Mouse (Mus musculus): Measurements from ENCODE around the gene Glyat.
"Not testable (repeated sequence)": the region's sequence is repeated elsewhere in the genome, so short reads cannot be mapped to it uniquely, and the experiment has no call there.

Gene Glyat

DNA sequence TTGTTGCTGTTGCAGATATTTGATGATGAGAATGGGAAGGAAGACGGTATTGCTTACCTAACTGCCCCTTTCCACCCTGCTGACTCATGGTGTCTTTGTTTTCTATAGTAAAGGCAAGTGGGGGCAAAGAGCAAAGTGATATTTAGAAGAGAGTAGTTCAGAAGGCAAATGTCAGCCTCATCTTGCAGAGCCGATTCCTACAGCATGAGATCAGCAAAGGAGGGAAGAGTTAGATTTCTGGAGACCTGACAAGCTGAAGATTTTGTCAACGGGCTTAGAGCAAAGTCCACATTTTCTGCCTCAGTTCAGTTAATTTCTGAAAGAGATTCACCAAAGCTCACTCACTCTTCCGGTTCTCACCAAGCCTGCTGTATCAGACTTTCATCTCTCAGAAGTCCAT is at the start of gene Glyat:
Glyat (plus strand) TSS at position 133 of the 400 bp plus-strand sequence.
- DNase-seq (ENCODE audit: low read depth, low spot score), result no peak

DNA sequence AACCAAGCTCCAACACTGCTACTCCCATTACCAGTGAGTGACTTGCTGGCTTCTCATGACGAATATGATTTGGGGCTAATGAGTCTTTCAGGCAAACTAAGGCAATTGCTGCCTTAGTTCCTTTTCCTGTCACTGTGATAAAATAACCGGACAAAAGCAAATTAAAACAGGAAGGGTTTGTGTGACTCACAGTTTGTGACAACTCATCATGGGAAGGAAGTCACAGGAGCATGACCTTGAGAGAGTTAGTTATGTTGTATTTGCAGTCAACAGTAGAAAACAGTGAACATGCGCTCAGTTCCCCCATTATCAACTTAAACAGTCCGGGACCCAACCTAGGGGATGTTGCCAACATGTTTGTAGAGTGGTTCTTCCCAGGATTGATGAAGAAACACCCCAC is 47.8 kb upstream of the Glyat start:
- DNase-seq (ENCODE audit: low read depth, low spot score), result no peak

DNA sequence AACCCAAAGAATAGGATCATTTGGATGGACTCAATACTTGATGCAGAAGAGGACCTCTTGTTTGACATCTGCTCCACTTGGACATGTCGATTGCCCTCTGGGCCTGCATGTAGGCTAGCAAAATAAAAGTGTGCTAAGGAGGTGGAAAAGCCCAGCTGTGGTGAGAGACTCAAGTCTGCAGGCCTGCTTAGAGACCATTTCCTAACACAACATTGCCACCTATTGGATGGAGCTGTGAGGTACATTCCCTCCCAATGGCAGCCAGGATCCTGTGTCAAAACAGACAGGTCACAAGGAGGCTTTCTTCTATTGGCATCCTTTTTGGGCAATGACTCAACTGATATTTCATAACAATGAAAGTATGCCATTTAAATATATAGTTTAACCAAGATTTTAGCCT is 41.2 kb upstream of the Glyat start:
- peak; percentile 65 for DNase-seq (ENCODE audit: low read depth, low spot score)

DNA sequence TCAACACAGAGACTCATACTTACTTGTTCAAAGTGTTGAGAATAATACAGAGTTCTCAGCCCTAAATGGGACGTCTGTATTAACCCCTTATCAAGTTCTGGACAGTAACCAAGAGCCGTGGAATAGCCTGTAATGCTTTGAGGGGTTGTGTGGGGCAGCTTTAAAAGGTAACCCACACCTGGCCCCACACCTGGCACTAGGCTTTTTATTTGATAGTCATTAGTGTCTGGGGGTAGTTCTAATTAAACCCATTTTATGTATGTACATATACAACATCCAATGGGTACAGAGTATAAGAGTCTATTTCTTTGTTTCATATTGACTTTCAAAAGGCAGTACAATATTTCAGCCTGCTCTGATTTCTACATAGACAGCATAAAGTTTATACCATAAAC is 38.0 kb upstream of the Glyat start:
- DNase-seq (ENCODE audit: low read depth, low spot score), result no peak

DNA sequence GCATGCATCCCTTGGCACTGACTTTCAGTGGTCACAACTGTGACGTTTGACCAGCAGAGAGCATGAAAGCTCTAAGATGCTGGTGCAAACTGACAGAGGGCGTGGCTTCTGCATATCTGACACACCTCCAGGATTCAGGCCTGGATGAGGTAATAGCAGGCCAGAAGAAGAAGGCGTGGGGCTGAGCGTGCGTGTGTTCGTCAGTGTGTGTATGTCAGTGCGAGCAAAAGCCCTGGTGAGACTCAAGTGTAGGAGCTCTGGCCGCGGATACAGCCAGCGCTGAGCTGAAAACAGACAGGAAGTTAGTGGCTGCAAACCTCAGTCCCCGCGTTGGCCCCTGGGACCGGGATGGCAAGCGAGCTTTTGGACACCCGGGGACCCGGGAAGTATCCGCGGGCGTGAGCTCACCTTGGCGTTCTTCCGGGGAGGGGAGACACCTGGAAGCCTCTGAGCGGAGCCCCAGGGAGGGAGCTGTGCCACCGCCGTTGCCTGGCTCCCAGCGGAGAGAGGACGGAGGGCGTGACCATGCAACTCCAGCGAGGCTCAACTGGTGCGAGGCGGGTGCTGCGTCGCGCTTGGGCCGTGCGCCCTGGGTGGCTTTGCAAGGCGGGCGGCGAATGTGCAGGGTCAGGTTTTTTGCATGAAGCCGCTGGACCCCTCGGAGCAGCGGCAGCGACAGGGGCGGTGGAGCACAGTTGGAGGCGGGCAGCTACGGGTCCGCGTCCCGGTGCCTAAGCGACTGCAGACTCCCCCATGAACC is 37.4 kb upstream of the Glyat start:
- peak; percentile 70 for DNase-seq (ENCODE audit: low read depth, low spot score)

DNA sequence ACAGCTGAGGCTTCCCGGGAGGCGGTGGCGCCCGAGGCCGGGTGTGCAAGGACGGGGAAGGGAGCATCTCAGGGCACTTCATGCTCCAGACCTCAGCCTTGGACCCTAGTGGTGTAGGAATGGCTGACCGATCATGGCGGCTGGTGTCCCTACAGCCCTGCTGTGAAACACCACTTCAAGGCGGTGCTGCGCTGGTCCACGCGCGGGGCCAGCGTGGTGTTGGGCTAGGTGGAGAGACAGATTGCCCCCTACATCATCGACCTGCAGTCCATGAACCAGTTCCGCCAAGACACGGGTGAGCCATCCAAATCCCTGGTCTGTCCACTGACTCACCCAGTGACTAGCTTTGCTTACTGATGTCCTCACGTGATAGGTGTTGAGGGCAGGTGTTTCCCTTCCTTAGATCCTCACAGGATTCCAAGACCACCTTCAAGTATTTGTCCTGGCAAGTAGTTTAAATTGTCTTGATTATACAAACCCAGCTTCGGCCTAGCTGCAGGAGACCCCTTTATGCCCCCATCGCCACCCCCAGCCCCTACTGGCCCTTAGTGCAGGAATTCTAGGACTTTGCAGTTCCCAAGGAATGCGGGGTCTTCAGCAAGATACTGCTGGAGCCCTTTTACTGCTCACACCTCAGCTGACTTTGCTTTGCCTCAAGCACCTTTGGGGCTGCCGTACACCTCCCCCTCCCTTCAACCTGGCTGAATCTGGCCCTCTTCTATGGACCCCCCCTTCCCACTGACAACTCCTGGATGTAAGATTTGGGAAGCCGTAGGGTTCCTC is 36.6 kb upstream of the Glyat start:
- peak; percentile 2 for DNase-seq (ENCODE audit: low read depth, low spot score)

DNA sequence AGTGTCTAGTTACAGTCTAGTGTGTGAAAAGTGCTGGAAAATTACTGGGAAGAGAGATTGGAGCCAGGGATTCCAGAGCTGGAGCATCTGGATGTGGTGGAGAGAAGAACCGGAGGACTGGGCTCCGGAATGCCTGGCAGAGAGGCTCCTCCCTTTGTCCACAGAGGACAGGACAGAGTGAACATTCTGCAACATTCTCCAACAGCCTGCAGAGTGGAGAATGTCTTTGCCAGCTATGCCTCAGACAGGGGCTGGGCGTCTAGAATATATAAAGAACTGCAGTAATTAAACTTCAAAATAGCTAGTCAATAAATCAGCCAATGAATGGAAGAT is 36.1 kb upstream of the Glyat start:
- DNase-seq (ENCODE audit: low read depth, low spot score), result no peak

DNA sequence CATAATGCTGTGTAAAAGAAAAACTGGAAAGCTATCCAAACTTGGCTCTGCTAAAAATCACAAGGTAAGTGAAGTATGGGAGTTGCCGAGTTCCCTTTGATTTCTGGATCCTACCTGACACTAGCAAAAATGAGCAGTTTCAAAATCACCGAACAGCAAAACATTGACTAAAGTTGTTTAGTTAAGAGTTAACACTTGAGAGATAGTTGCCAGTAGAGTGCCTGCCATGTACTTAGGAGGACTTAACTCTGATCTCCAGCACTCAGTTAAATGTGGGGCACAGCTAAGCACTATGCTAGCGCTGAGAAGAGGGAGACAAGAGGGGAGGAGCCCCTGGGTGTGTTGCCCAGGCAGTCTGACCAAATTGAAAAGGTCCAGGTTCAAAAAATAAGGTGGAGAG is 34.4 kb upstream of the Glyat start:
- DNase-seq (ENCODE audit: low read depth, low spot score), result no peak

DNA sequence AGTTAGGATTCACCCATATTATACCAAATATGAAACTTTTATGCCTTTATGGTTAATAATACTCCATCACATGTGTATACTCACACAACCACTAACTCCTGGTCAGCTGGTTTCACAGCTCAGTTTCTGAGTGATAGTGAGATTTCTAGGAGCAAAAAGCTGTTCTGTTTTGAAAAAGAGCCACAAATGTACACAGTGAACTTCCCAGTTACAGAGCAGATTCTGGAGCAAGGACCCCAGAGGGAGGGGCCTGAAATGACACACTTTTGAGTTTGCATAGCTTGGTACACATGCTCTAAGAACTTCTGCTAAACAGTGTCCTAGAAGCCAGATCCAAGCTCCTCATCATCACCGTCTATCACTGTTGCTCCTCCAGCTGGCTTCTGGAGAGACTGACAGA is 33.4 kb upstream of the Glyat start, which contains the start of gene Gm4952:
Gm4952 (plus strand) TSS at position 301 of the 400 bp plus-strand sequence.
- DNase-seq (ENCODE audit: low read depth, low spot score), result no peak

DNA sequence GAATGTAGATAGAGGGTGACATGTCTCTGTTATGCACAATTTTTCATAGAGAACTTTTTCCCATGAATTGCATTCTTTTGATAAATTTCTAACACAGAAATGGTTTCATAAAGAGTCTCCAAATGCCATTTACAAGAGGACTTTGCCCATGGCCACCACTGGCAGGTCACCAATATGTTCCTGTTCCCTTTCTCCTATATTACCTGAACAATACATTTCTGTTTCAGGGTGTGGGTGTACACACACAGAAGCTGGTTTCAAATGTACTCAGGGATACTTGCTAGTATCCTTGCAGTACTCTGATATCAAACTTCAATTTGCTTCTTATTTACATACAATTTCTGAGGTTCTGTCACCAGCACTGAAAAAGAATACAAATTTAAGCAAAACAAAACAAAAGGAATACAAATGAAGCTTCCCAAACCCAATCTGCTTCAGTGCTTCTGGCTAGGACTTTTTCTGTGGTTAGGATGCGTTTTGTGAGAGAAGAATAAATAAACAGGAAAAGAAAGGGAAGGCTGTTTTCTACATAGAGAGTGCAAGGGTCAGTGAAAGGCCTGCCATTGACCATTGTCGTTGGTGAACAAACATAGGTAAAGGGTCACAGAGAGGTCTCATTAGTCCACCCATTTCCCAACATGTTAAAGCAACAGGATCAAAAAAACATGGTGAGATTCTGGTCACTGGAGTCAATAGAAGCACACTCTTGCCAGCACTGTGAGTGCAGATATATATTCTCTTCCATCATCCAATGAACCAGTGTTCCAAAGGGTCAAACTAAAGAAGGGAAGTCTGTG is 32.2 kb upstream of the Glyat start:
- no peak for DNase-seq (ENCODE audit: low read depth, low spot score)

DNA sequence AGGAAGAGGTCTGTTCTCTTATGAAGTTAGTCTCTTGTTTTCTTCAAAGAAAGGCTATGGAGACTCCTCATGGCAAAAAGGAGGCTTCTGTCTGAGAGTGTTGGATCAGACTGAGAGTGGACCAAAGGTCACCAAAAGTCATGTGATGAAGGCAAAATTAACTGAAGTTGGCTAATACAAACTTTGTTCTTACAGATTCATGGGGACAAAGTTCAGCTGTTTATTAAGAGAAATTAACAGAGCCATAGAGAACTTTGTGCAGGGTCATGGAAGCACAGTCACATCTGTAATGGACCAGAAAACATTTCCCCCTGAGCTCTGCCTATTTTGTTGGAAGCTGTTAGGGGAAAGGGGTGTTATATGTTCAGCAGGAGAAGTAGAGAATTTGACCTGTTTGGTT is 24.8 kb upstream of the Glyat start:
- no peak for DNase-seq (ENCODE audit: low read depth, low spot score)

DNA sequence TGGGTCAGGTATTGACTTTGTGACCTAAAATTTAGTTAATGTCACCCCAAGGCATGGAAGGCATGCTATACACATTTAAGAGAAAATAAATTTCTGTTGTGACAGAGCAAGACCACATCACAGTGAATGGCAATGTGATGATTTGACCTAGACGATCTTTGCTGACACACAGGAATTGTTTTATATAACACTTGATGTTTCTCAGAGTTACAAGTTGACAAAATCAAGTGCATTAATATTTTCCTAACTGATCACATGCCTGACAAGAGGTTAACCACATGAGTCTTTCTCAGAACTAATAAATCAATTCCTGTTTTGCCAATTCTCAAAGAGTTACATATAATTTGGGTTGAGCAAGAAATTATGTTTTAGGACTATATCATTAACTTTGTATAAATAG is 19.5 kb upstream of the Glyat start:
- no peak for DNase-seq (ENCODE audit: low read depth, low spot score)

DNA sequence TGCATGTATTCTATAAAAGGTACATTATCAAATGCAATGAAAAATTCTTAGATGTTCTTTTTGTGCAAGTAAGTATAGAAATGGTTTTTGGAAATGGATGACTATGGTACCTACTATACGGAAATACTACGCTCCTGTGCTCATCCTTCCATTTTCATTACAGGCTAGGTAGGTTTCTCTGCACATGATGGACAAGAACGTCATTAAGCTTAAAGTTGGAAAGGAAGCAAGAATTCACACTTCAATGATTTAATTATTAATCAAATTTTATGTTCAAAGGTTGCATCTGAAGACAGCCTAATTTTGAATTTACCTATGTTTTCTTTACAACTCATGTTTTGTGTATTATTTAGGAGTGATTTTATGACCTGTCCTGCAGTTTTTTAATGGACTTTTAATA is 1.2 kb downstream of the Glyat start:
- no peak for DNase-seq (ENCODE audit: low read depth, low spot score)

DNA sequence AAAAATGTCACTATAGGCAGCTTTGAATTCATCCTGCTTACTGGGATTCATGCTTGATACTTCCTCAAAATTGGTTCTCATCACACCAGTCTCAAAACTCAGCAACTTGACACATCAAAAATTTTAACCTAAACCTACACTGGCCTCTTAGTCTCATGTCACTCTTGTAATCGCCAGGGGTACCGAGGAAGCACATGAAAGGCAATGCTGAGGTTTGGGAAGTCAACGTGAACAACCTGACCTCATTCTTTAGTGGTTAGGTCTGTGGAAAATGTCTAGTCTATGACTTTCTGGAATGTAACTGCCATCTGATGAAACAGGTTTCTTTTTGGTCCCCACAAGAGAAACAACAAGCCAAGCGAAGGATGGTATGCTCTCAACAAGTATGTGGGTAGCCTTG is 1.9 kb downstream of the Glyat start:
- no peak for DNase-seq (ENCODE audit: low read depth, low spot score)

DNA sequence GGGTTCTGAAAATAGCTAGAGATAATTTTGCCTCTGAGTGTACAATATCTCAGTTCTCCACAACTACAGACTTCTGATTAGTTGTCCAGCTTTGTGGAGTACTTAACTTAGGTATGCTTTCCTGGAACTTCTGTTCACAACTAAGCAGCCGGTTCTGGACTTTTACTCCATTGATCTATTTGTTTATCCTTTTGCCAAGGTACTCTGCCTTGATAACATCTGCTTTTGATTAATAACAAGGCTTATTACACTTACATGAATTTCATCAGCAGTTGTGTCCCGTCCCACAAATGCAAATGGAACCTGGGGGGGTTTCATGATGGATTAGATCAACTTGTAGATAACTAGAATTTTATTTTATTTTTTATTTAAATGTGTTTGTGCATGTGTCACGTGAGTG is 3.8 kb downstream of the Glyat start:
- no peak for DNase-seq (ENCODE audit: low read depth, low spot score)

DNA sequence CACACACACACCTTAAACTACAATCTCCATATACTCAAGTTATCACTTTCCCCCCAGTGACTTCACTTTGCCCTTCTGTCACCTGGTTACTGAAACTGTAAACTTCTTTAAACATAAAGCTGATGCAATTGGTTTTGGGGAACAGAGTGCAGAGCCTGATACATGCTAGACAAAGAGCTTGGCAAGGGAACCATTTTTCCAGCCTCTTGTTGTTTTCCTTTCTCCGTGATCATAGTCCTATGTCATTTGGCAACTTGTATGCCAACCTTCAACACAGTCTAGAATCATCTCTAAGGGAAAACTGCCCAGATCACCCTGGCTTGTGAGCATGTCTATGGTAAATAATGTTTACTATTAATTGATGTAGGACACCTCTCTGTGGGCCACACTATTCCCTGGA is 4.9 kb downstream of the Glyat start:
- DNase-seq (ENCODE audit: low read depth, low spot score), result no peak

DNA sequence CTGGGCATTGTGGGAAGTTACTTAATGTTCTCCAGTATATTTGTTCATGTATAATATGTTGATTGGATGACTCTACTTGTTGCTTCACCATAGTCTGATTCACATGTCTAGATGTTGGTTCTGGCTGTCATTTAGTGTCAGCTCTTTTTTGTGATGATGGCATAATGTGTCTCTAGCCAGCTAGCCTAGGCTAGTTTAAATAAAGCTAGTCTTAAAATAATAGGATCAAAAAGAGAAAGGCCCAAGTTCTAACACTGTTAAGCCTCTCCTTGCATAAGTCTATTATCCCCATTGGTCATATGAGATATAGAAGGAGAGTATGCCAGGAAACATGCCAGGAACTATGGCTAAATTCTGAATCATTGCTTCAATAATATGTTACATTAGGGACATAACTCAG is 16.4 kb downstream of the Glyat start:
- no peak for DNase-seq (ENCODE audit: low read depth, low spot score)

DNA sequence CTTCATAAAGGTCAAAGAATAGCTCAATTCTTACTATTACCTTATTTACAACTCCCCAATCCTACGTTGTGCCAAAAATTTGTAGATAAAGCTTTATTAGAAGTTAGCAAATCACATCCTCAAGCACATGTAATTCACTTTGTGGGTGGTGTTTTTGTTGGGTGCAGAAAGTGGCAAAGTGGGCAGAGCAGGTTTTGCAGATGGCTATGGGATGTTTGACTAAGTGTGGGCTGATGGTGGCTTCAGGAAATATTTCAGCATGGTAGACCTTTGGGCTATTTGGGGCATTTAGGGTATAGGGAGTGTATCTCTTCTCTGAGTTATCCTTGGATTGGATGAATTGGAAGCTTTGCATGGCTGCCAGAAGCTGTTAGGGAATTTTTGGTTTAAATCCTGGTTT is 33.0 kb downstream of the Glyat start:
- DNase-seq (ENCODE audit: low read depth, low spot score), result no peak

DNA sequence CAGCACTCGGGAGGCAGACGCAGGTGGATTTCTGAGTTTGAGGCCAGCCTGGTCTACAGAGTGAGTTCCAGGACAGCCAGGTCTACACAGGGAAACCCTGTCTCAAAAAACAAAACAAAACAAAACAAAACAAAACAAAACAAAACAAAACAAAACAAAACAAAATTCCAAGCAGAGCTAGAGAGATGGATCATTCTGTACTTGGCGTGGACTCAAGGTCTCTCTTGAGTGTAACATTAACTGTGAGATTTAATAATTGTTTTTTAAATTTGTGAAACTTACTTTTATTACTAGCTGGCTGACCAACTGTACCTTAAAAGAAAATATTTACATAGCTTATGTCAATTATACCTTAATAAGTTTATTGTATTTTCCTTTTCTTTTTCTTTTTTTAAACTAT is 35.5 kb downstream of the Glyat start:
- not testable (repeated sequence) for DNase-seq (ENCODE audit: low read depth, low spot score)

DNA sequence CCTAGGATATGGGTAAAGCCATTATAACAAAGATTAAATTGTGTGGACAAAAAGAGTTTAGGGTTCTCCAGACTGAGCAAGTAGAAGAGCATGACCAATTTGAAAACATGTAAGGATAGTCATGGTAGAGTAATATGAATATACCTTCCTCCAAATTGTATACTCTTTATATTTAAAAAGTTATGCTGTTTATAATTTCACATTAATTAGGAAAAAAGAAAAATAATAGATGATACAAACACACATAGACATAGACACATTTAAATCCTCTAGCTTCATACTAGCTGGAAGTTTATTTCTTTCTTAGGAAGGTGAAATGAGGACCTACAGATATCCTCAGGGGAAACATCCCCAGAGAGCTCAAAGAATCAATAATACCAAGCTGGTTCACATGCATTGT is 37.0 kb downstream of the Glyat start, which contains the start of gene Olfr1442:
Olfr1442 (plus strand) TSS at position 301 of the 400 bp plus-strand sequence.
- no peak for DNase-seq (ENCODE audit: low read depth, low spot score)

DNA sequence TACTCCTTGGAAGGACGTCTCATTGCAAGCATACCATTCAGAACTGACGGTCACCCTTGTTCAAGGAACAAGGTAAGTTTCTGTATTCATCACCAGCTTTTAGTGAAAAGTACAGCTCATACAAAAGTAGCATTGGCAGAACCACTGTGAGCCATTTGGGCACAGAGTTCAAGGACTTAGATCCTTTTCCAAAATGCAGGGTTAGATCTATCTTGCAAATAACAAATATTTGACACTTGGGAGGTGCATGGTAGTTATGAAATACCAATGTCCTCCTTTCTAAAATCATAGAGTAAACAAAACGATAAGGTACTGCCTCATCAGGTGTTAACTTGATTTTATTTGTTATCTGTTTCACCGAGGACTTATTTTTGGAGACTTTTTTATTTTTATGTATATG is 37.9 kb downstream of the Glyat start:
- DNase-seq (ENCODE audit: low read depth, low spot score), result no peak

DNA sequence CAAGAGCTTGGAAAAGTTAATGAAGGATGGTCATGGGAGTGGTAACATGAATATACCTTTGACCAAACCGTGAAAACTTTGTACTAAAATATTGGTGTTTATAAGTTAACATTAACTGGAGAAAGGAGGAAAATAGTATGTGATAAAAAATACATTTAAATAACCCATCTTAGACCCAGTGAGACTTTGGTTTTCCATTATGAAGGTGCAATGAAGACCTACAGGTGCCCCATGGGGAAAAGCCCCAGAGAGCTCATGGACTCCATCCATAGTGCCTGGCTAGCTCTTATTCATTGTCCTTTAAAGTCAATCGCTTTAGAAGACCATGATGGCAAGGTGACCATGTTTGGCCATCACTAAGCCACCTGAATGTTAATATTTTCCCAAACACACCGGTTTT is 44.7 kb downstream of the Glyat start, which contains the start of gene Olfr1443:
Olfr1443 (plus strand) TSS at position 301 of the 400 bp plus-strand sequence.
- no peak for DNase-seq (ENCODE audit: low read depth, low spot score)

Data from ES-CJ7 (cell line).